Mouse (Mus musculus) MEL (cell line): ENCODE measurements around the gene Raph1. TPM values are rescaled to one million over a fixed set of nuclear protein-coding genes. Genes with fewer than 3 reads are reported as not detected.

ENCODE experiments used
- DNase-seq: peaks from one replicate; pipeline ENCODE4 v3.0.0; 2011; ENCODE audit warnings: low read depth, low spot score
- H3K27ac ChIP-seq: 2 replicates; pipeline ENCODE4 v1.5.1; 2012; ENCODE audit warnings: low read depth, mild to moderate bottlenecking, control low read depth, low read length, moderate library complexity; ENCODE audit not compliant: control insufficient read depth
- H3K27me3 ChIP-seq, 2 experiments: fragments of 150-350 bp in 1 of 2; sonication (generic) in 1 of 2; 2 replicates each; pipeline ENCODE4 v1.6.1; 2012; ENCODE audit warnings: low read length in 2 of 2, mild to moderate bottlenecking in 2 of 2, improper control_type of control experiment in 1 of 2, moderate library complexity in 1 of 2; ENCODE audit not compliant: insufficient read depth in 2 of 2, control insufficient read depth in 1 of 2
- H3K36me3 ChIP-seq, 2 experiments: 2 replicates each; pipeline ENCODE4 v1.6.1; 2012 to 2014; ENCODE audit warnings: low read length in 2 of 2, improper control_type of control experiment in 1 of 2, inconsistent platforms in 1 of 2, mild to moderate bottlenecking in 1 of 2; ENCODE audit not compliant: insufficient read depth in 2 of 2, control insufficient read depth in 1 of 2
- H3K4me1 ChIP-seq, 2 experiments: fragments of 150-350 bp in 1 of 2; sonication (generic) in 1 of 2; 2 replicates each; pipeline ENCODE4 v1.6.1; 2012; ENCODE audit warnings: low read length in 2 of 2, improper control_type of control experiment in 1 of 2, mild to moderate bottlenecking in 1 of 2; ENCODE audit not compliant: insufficient read depth in 2 of 2, control insufficient read depth in 1 of 2
- H3K4me3 ChIP-seq, 2 experiments: fragments of 150-350 bp in 1 of 2; sonication (generic) in 1 of 2; 2 replicates each; pipeline ENCODE4 v1.5.1; 2012; ENCODE audit warnings: low read depth in 2 of 2, low read length in 2 of 2, mild to moderate bottlenecking in 2 of 2, moderate library complexity in 2 of 2, control low read depth in 1 of 2, improper control_type of control experiment in 1 of 2; ENCODE audit not compliant: control insufficient read depth in 1 of 2, insufficient read depth in 1 of 2
- H3K79me2 ChIP-seq: 2 replicates; pipeline ENCODE4 v1.6.1; 2012; ENCODE audit warnings: mild to moderate bottlenecking, low read length, moderate library complexity; ENCODE audit not compliant: control insufficient read depth, poor library complexity, insufficient read depth
- H3K9ac ChIP-seq: 2 replicates; pipeline ENCODE4 v1.6.1; 2012; ENCODE audit warnings: low read depth, mild to moderate bottlenecking, control low read depth, low read length, moderate library complexity; ENCODE audit not compliant: control insufficient read depth, poor library complexity, severe bottlenecking
- H3K9me3 ChIP-seq: fragments of 150-350 bp; sonication (generic); replicated peaks from 2 replicates; pipeline ENCODE4 v1.6.1; 2012; ENCODE audit warnings: mild to moderate bottlenecking, low read length, improper control_type of control experiment, moderate library complexity; ENCODE audit not compliant: insufficient read depth
- E2F4 ChIP-seq: IDR thresholded peaks from 2 replicates; pipeline ENCODE4 v1.6.1; 2011; ENCODE audit warnings: low read depth, low read length, improper control_type of control experiment, borderline replicate concordance
- EP300 ChIP-seq, 2 experiments: IDR thresholded peaks; 2 replicates each; pipeline ENCODE4 v1.6.1; 2011; ENCODE audit warnings: improper control_type of control experiment in 2 of 2, low read length in 2 of 2, low read depth in 1 of 2, mild to moderate bottlenecking in 1 of 2
- GATA1 ChIP-seq: IDR thresholded peaks from 2 replicates; pipeline ENCODE4 v1.6.1; 2011; ENCODE audit warnings: low read depth, low read length, improper control_type of control experiment
- JUND ChIP-seq: IDR thresholded peaks from 2 replicates; pipeline ENCODE4 v1.6.1; 2011; ENCODE audit warnings: low read depth, mild to moderate bottlenecking, improper control_type of control experiment, low read length
- KAT2A ChIP-seq: conservative IDR thresholded peaks from 2 replicates; pipeline ENCODE4 v1.6.1; 2012; ENCODE audit warnings: low read depth, low read length, improper control_type of control experiment, inconsistent platforms
- NELFE ChIP-seq: IDR thresholded peaks from 2 replicates; pipeline ENCODE4 v1.6.1; 2011; ENCODE audit warnings: low read depth, low read length, improper control_type of control experiment
- NRF1 ChIP-seq: IDR thresholded peaks from 2 replicates; pipeline ENCODE4 v1.6.1; 2014; ENCODE audit warnings: low read depth, mild to moderate bottlenecking, inconsistent platforms, low read length, improper control_type of control experiment, moderate library complexity; ENCODE audit not compliant: poor library complexity, insufficient read depth, severe bottlenecking
- RCOR1 ChIP-seq: IDR thresholded peaks from 2 replicates; pipeline ENCODE4 v1.6.1; 2012; ENCODE audit warnings: low read depth, mild to moderate bottlenecking, inconsistent platforms, low read length, improper control_type of control experiment
- SIN3A ChIP-seq: IDR thresholded peaks from 2 replicates; pipeline ENCODE4 v1.6.1; 2012; ENCODE audit warnings: low read length, improper control_type of control experiment, inconsistent platforms
- SMC3 ChIP-seq: IDR thresholded peaks from 2 replicates; pipeline ENCODE4 v1.6.1; 2011; ENCODE audit warnings: low read depth, low read length, improper control_type of control experiment
- TAL1 ChIP-seq: IDR thresholded peaks from 2 replicates; pipeline ENCODE4 v1.6.1; 2012; ENCODE audit warnings: mild to moderate bottlenecking, inconsistent platforms, low read length, moderate library complexity, mixed read lengths
- TCF12 ChIP-seq: IDR thresholded peaks from 2 replicates; pipeline ENCODE4 v1.6.1; 2014; ENCODE audit warnings: low read depth, mild to moderate bottlenecking, inconsistent platforms, low read length, improper control_type of control experiment, moderate library complexity
- ZC3H11A ChIP-seq: IDR thresholded peaks from 2 replicates; pipeline ENCODE4 v1.6.1; 2012; ENCODE audit warnings: low read depth, mild to moderate bottlenecking, inconsistent platforms, low read length, improper control_type of control experiment
- ZKSCAN1 ChIP-seq: IDR thresholded peaks from 2 replicates; pipeline ENCODE4 v1.6.1; 2012; ENCODE audit warnings: low read depth, mild to moderate bottlenecking, inconsistent platforms, low read length, improper control_type of control experiment, moderate library complexity
- ZMIZ1 ChIP-seq: IDR thresholded peaks from 2 replicates; pipeline ENCODE4 v1.6.1; 2012; ENCODE audit warnings: low read depth, mild to moderate bottlenecking, inconsistent platforms, low read length, improper control_type of control experiment, moderate library complexity
- polyA plus RNA-seq, 2 experiments: library from polyadenylated mRNA; stranded (reverse) in 1 of 2; unstranded in 1 of 2; fragments of >175 nt in 1 of 2; fragments of >200 nt in 1 of 2; gene quantifications; 2 replicates each; pipeline versions ENCODE4 v1.2.1 to v1.2.4; 2012; ENCODE audit warnings: low replicate concordance in 2 of 2, low read depth in 1 of 2; ENCODE audit not compliant: insufficient read length in 2 of 2, insufficient read depth in 1 of 2, missing spikeins in 1 of 2
- total RNA-seq: library from RNA; depleted of rRNA; stranded (reverse); fragments of 300-350 nt; gene quantifications from 2 replicates; pipeline ENCODE4 v1.2.3, GENCODE M21; 2012

Gene Raph1
- total and polyA plus RNA-seq, 3 experiments, result 0.42 to 0.67 TPM; not detected in 1

GRCm38 (mm10) chr1:60481561-60481960 is 85.3 kb downstream of the Raph1 start:
- Histone ChIP-seq H3K36me3 (peaks cover 0 to 2% of the 10 kb centered on the region in 2 experiments; a peak in 2 of 4 replicates), H3K4me1 (no peaks in the 10 kb centered on the region), H3K9me3 (no peaks in the 10 kb centered on the region), H3K79me2 (no peaks in the 10 kb centered on the region), H3K4me3 (no peak overlapping the region), H3K9ac (no peak overlapping the region), H3K27ac (no peak overlapping the region), H3K27me3 (no peaks in the 10 kb centered on the region)
- TF ChIP-seq KAT2A, result no peak
- no peak for TF ChIP-seq RCOR1
- TF ChIP-seq ZKSCAN1, result no peak
- no peak for TF ChIP-seq E2F4
- no peak for TF ChIP-seq NELFE
- DNase-seq, result no peak

- H3K4me1 ChIP-seq, result peaks cover 3 to 4% of the 10 kb centered on the region in 2 experiments
- H3K36me3 ChIP-seq, result peaks cover under 1 to 13% of the 10 kb centered on the region in 2 experiments; a peak in 3 of 4 replicates
- no peaks in the 10 kb centered on the region for H3K27me3 ChIP-seq
- no peak overlapping the region for H3K27ac ChIP-seq
- TF ChIP-seq KAT2A, result no peak
- TF ChIP-seq SMC3, result no peak
- no peak for TF ChIP-seq GATA1
- TF ChIP-seq TCF12, result no peak
- no peak for TF ChIP-seq EP300 (IDR thresholded peaks at IDR 0.05; ENCODE audit: low read depth in 1 of 2, low read length in 2 of 2)
- H3K9me3 ChIP-seq, result no peaks in the 10 kb centered on the region
- no peak for DNase-seq
- H3K4me3 ChIP-seq, result no peak overlapping the region
- H3K9ac ChIP-seq, result no peak overlapping the region
- no peaks in the 10 kb centered on the region for H3K79me2 ChIP-seq
These were observed 96.4 kb downstream of the Raph1 start for GRCm38 (mm10) chr1:60470541-60470940.

GRCm38 (mm10) chr1:60469491-60469890 is 97.4 kb downstream of the Raph1 start:
- no peaks in the 10 kb centered on the region for H3K79me2 ChIP-seq
- TF ChIP-seq SIN3A (no peak), NRF1 (no peak), NELFE (no peak), TAL1 (no peak), ZC3H11A (no peak), ZMIZ1 (no peak), JUND (no peak), ZKSCAN1 (no peak)
- H3K9ac ChIP-seq, result no peak overlapping the region
- H3K4me3 ChIP-seq, result no peak overlapping the region
- H3K9me3 ChIP-seq, result no peaks in the 10 kb centered on the region
- DNase-seq, result no peak
- peaks cover 3 to 4% of the 10 kb centered on the region in 2 experiments for H3K4me1 ChIP-seq
- peaks cover 0 to 13% of the 10 kb centered on the region in 2 experiments; a peak in 2 of 4 replicates for H3K36me3 ChIP-seq
- no peaks in the 10 kb centered on the region for H3K27me3 ChIP-seq
- no peak overlapping the region for H3K27ac ChIP-seq
